Mouse (Mus musculus): ENCODE measurements around the gene Lyg2. TPM values are rescaled to one million over a fixed set of nuclear protein-coding genes. Genes with fewer than 3 reads are reported as not detected.

Lyg2 gene
- polyA plus RNA-seq, 1 experiment from 2014 or later = not detected

DNA sequence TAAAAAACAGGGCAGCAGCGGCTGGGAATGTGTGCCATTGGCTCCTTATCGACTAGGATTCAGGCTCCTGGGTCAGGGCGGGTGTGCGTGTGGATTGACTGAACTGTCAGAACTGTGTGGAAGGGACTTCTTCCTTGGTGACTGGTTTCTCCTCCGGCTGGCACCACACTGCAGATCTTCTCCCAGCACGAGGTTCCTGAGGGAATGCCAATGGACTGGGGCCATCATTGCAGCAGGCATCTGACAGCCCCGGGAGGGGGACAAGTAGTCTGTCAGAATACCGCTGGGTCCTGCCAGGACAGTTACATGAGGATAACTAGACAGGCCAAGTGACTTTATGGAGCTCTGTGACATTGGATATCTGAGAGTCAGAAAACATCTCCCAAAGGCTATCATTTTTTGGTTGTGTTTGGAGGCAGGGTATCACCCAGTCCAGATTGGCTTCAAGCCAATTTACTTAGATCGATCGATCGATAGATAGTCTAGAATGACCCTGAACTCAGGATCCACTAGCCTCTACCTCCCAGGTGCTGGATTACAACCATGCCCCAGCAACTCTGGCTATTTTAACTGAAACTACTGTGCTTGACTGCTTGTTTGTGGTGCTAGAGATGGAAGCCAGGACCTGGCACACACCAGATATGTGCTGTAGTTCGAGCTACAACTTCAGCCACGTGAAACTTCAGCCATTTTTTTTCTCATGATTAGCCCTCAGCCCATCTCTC lies 38.4 kb downstream of the Lyg2 start:
- no peak overlapping the region for H3K9ac ChIP-seq
- H3K27ac ChIP-seq = no peak overlapping the region
- peaks cover 68% of the 10 kb centered on the region for H3K36me3 ChIP-seq
- H3K4me1 ChIP-seq (replicated peaks) = peaks cover 3% of the 10 kb centered on the region; the same call in 1 of the 2 replicates
- no peaks in the 10 kb centered on the region for H3K27me3 ChIP-seq
- no peak overlapping the region for H3K4me3 ChIP-seq
- no peak overlapping the region for H3K4me2 ChIP-seq
- ATAC-seq (replicated peaks; ENCODE audit: insufficient number of reproducible peaks, insufficient read depth, low FRiP score, low read depth) = no peak
- no peaks in the 10 kb centered on the region for H3K9me3 ChIP-seq (replicated peaks)
- WGBS = 91% methylated on average over 13 of the region's 13 CpGs

GRCm38 (mm10) chr1:37873157-37873556 lies 43.1 kb downstream of the Lyg2 start:
- ATAC-seq (replicated peaks; ENCODE audit: insufficient number of reproducible peaks, insufficient read depth, low FRiP score, low read depth) = no peak
- H3K4me1 ChIP-seq (replicated peaks) = peaks cover 8% of the 10 kb centered on the region; the same call in 1 of the 2 replicates
- H3K4me2 ChIP-seq = peak overlapping the region; percentile 68
- H3K4me3 ChIP-seq = peak overlapping the region; percentile 60
- H3K27me3 ChIP-seq = no peaks in the 10 kb centered on the region
- H3K27ac ChIP-seq = no peak overlapping the region
- no peak overlapping the region for H3K9ac ChIP-seq
- 80% methylated on average over 4 of the region's 4 CpGs for WGBS
- peaks cover 30% of the 10 kb centered on the region for H3K36me3 ChIP-seq
- H3K9me3 ChIP-seq (replicated peaks) = no peaks in the 10 kb centered on the region

GRCm38 (mm10) chr1:37872131-37873067 lies 43.9 kb downstream of the Lyg2 start:
- H3K4me3 ChIP-seq = peak overlapping the region; percentile 60
- H3K9me3 ChIP-seq (replicated peaks) = no peaks in the 10 kb centered on the region
- peak overlapping the region; percentile 78 for H3K27ac ChIP-seq
- peak overlapping the region; percentile 36 for H3K9ac ChIP-seq
- peaks cover 8% of the 10 kb centered on the region; the same call in 1 of the 2 replicates for H3K4me1 ChIP-seq (replicated peaks)
- 5% methylated on average over 33 of the region's 33 CpGs for WGBS
- no peaks in the 10 kb centered on the region for H3K27me3 ChIP-seq
- ATAC-seq (replicated peaks; ENCODE audit: insufficient number of reproducible peaks, insufficient read depth, low FRiP score, low read depth) = peak; percentile 91
- H3K4me2 ChIP-seq = peak overlapping the region; percentile 68
- H3K36me3 ChIP-seq = peaks cover 23% of the 10 kb centered on the region

GRCm38 (mm10) chr1:37871704-37872103 lies 44.6 kb downstream of the Lyg2 start, which contains the start of gene Lipt1:
Gene Lipt1, plus strand, starts transcription at chr1:37871738.
- Histone ChIP-seq H3K36me3 (peaks cover 20% of the 10 kb centered on the region), H3K9me3 (replicated peaks) (no peaks in the 10 kb centered on the region), H3K9ac (peak within 1 kb of the TSS; percentile 36), H3K27me3 (no peaks in the 10 kb centered on the region), H3K4me2 (peak within 1 kb of the TSS; percentile 68), H3K27ac (peak within 1 kb of the TSS; percentile 78), H3K4me1 (replicated peaks) (peaks cover 8% of the 10 kb centered on the region; the same call in 1 of the 2 replicates), H3K4me3 (peak within 1 kb of the TSS; percentile 60)
- 6% methylated on average over 7 of the region's 7 CpGs for WGBS
- ATAC-seq (replicated peaks; ENCODE audit: insufficient number of reproducible peaks, insufficient read depth, low FRiP score, low read depth) = peak; percentile 75

DNA sequence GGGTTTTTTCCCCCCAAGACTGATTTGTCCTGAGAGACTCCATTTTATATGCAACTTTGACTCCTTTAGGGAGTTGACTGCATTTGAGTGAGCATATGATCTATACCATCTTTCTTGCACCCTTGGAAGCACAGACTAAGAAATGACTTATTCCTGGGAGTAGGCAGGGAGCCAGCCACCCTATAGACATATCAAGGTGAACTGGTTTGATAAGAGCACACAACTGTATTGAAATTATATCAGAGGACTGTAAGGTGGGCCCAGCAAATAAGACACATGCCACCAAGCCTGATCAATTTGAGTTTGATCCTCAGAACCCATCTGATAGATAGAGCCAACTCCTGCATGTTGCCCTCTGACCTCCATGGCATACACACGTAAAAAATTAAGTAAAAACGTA lies 46.9 kb downstream of the Lyg2 start:
- no peak overlapping the region for H3K9ac ChIP-seq
- WGBS = 68% methylated on average over 2 of the region's 2 CpGs
- no peak overlapping the region for H3K27ac ChIP-seq
- no peaks in the 10 kb centered on the region for H3K36me3 ChIP-seq
- H3K9me3 ChIP-seq (replicated peaks) = no peaks in the 10 kb centered on the region
- H3K4me1 ChIP-seq (replicated peaks) = peaks cover 13% of the 10 kb centered on the region
- H3K4me2 ChIP-seq = no peak overlapping the region
- H3K4me3 ChIP-seq = no peak overlapping the region
- no peaks in the 10 kb centered on the region for H3K27me3 ChIP-seq
- no peak for ATAC-seq (replicated peaks; ENCODE audit: insufficient number of reproducible peaks, insufficient read depth, low FRiP score, low read depth)

- no peak overlapping the region for H3K4me2 ChIP-seq
- no peak overlapping the region for H3K4me3 ChIP-seq
- 56% methylated on average over 10 of the region's 10 CpGs for WGBS
- no peaks in the 10 kb centered on the region for H3K27me3 ChIP-seq
- no peak overlapping the region for H3K27ac ChIP-seq
- no peaks in the 10 kb centered on the region for H3K36me3 ChIP-seq
- peaks cover 13% of the 10 kb centered on the region for H3K4me1 ChIP-seq (replicated peaks)
- H3K9me3 ChIP-seq (replicated peaks) = no peaks in the 10 kb centered on the region
- no peak overlapping the region for H3K9ac ChIP-seq
- no peak for ATAC-seq (replicated peaks; ENCODE audit: insufficient number of reproducible peaks, insufficient read depth, low FRiP score, low read depth)
Observed at GRCm38 (mm10) chr1:37868640-37869039, 47.7 kb downstream of the Lyg2 start.

GRCm38 (mm10) chr1:37867684-37868322 lies 48.5 kb downstream of the Lyg2 start:
- 57% methylated on average over 10 of the region's 10 CpGs for WGBS

GRCm38 (mm10) chr1:37867056-37867455 lies 49.2 kb downstream of the Lyg2 start:
- no peak for ATAC-seq (replicated peaks; ENCODE audit: insufficient number of reproducible peaks, insufficient read depth, low FRiP score, low read depth)

More at GRCm38 (mm10) chr1:37867684-37868322, 48.5 kb downstream of the Lyg2 start:
- no peaks in the 10 kb centered on the region for H3K36me3 ChIP-seq
- no peak overlapping the region for H3K9ac ChIP-seq
- H3K9me3 ChIP-seq (replicated peaks) = no peaks in the 10 kb centered on the region
- peaks cover 10% of the 10 kb centered on the region for H3K4me1 ChIP-seq (replicated peaks)
- H3K4me3 ChIP-seq = no peak overlapping the region
- no peak overlapping the region for H3K4me2 ChIP-seq
- no peaks in the 10 kb centered on the region for H3K27me3 ChIP-seq
- no peak overlapping the region for H3K27ac ChIP-seq
- ATAC-seq (replicated peaks; ENCODE audit: insufficient number of reproducible peaks, insufficient read depth, low FRiP score, low read depth) = no peak

GRCm38 (mm10) chr1:37866286-37866685 lies 50.0 kb downstream of the Lyg2 start, which contains the start of gene Tsga10:
Gene Tsga10, minus strand, starts transcription at chr1:37866429.
- H3K4me2 ChIP-seq = peak within 1 kb of the TSS; percentile 85
- no peaks in the 10 kb centered on the region for H3K36me3 ChIP-seq
- peak within 1 kb of the TSS; percentile 69 for H3K4me3 ChIP-seq
- H3K4me1 ChIP-seq (replicated peaks) = peaks cover 5% of the 10 kb centered on the region; the same call in 1 of the 2 replicates
- H3K9ac ChIP-seq = peak within 1 kb of the TSS; percentile 70
- H3K27ac ChIP-seq = peak within 1 kb of the TSS; percentile 91
- 86% methylated on average over 6 of the region's 6 CpGs for WGBS
- no peak for ATAC-seq (replicated peaks; ENCODE audit: insufficient number of reproducible peaks, insufficient read depth, low FRiP score, low read depth)
- H3K9me3 ChIP-seq (replicated peaks) = no peaks in the 10 kb centered on the region
- no peaks in the 10 kb centered on the region for H3K27me3 ChIP-seq

More at GRCm38 (mm10) chr1:37867056-37867455, 49.2 kb downstream of the Lyg2 start:
- Histone ChIP-seq H3K9me3 (replicated peaks) (no peaks in the 10 kb centered on the region), H3K4me2 (no peak overlapping the region), H3K4me1 (replicated peaks) (peaks cover 7% of the 10 kb centered on the region; the same call in 1 of the 2 replicates), H3K9ac (no peak overlapping the region), H3K36me3 (no peaks in the 10 kb centered on the region), H3K4me3 (no peak overlapping the region), H3K27ac (no peak overlapping the region), H3K27me3 (no peaks in the 10 kb centered on the region)
- 80% methylated on average over 1 of the region's 1 CpGs for WGBS

- ATAC-seq (replicated peaks; ENCODE audit: insufficient number of reproducible peaks, insufficient read depth, low FRiP score, low read depth) = no peak
- 12% methylated on average over 23 of the region's 23 CpGs for WGBS
Observed at GRCm38 (mm10) chr1:37865401-37866215, 50.7 kb downstream of the Lyg2 start.

More at GRCm38 (mm10) chr1:37865401-37866215, 50.7 kb downstream of the Lyg2 start:
- Histone ChIP-seq H3K4me3 (peak overlapping the region; percentile 69), H3K27me3 (no peaks in the 10 kb centered on the region), H3K4me1 (replicated peaks) (peaks cover 5% of the 10 kb centered on the region; the same call in 1 of the 2 replicates), H3K9ac (peak overlapping the region; percentile 70), H3K27ac (peak overlapping the region; percentile 91), H3K4me2 (peak overlapping the region; percentile 85), H3K36me3 (no peaks in the 10 kb centered on the region), H3K9me3 (replicated peaks) (no peaks in the 10 kb centered on the region)
